Mouse (Mus musculus): ENCODE results near the gene Slc17a7. TPM values are rescaled to one million over a fixed set of nuclear protein-coding genes. Genes with fewer than 3 reads are reported as not detected.
A peak's percentile ranks its signal among the peaks of the same experiment; 100 is the strongest.

The Slc17a7 gene
- total RNA-seq, 2 experiments from 2014 or later: 1.1 to 2.5 TPM

DNA sequence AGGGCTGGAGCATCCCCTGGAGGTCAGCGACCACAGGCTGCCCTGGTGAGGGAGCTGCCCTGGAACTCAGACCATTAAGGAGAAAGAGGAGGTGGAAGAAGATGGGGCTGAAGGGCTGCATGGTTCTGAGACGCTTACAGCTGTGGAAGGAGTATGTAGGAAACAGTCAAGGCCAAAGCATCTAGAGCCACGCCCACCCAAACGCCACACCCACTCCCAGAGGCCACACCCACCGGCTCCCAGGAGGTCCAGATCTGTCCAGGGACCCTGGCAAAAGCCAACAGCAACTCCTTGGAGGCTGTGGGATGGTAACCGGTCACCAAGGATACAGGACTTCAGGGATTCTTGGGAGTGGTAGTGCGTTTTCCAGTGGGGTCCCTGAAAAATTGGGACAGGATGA lies 14.8 kb downstream of the Slc17a7 start:
- no peak for DNase-seq

DNA sequence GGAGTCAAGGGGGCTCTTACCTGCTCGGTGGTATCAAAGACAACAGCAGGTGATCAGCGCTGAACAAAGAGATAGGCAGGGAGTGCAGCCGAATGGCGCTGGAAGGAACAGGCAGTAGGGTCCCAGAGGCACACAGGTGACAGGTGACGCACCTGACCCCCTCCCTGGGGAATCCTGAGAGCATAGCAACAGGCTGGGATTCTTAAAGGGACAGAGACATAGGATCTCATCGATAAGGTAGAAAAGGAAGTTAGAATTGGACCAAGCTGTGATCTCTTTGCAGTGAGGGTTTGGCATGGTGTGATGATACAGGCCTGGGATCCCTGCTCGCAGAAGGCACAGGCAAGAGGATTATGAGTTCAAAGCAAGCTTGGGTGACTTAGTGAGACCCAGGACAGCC lies 15.7 kb downstream of the Slc17a7 start, which contains the start of gene Gfy:
Gfy (minus strand) TSS at position 101 of the 400 bp plus-strand sequence.
- DNase-seq: no peak

DNA sequence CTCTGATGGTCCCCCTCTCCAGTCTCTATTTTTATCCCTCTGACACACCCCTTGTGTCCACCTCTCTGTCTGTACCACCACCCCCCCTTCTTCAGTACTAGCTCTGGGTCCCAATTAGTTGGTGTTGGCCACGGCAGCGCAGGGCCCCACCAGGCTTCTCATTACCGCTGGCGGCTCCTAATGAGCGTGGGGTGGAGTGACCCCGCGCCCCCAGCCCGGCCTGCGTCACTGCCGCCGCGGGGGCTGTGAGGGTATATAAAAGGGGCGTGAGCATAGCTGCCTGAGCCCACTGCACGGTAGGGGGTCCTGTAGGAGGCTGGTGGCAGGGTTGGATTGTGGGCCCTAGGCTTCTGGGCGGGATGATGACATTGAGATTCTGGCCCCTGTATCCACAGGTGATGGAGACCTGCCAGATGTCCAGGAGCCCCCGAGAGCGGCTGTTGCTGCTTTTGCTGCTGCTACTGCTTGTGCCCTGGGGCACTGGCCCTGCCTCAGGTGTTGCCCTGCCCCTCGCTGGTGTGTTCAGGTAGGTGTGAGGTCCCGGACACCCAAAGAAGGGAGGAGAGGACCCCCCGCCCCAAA lies 17.2 kb downstream of the Slc17a7 start, which contains the start of gene Pth2:
Pth2 (plus strand) TSS at position 100 of the 582 bp plus-strand sequence.
- DNase-seq: no peak

DNA sequence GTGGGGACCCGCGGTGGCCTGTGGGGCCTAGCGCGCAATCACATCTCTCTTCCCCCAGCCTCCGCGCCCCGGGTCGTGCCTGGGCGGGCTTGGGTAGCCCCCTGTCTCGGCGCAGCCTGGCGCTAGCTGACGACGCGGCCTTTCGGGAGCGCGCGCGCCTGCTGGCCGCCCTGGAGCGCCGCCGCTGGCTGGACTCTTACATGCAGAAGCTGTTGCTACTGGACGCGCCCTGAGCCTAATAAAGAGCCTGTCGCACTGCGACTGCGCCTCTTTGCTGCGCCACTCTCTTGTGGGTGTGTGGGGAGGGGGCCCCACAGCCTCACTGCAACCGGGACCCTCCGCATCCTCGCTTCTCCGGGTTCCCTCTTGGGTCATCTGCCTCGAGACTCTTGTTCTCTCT lies 17.8 kb downstream of the Slc17a7 start:
- DNase-seq: no peak

DNA sequence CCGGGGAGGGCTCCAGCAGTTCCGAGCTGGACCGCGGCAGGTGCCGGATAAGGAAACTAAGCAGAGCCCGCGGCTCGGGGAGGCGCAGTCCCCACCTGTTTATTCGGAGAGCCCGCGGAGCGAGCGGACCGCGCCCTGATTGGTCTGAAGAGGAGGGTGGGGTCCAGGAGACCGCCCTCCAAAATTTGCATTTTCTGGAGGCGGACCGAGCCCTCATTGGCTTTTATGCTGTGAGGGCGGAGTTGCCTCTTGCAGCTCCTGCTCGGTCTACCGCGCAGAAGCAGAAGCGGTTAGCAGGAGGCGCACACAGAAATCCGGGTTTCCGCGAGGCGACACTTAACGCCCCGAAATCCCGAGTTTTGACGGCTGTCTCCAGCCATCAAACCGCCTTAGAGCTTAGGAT lies 18.5 kb downstream of the Slc17a7 start:
- peak; percentile 90 for DNase-seq

DNA sequence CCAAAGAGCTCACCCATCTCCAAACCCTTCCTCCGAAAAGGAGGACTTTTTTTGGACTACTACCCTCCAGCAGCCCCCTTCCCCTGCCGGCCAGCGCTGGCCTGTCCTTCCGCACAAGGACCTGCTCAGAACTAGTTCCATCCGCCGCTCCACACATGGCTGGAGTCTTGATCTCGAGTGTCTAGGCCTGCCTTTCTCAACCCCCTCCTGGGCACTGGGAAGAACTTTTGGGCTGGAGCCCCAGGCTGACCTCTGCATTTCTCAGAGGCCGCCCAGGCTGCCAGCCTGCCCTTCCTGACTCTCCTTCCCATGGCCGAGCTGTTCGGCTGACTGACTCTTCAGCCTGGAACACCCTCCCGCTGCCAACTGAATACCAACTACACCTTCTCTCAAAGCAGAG lies 18.9 kb downstream of the Slc17a7 start:
- peak; percentile 41 for DNase-seq

DNA sequence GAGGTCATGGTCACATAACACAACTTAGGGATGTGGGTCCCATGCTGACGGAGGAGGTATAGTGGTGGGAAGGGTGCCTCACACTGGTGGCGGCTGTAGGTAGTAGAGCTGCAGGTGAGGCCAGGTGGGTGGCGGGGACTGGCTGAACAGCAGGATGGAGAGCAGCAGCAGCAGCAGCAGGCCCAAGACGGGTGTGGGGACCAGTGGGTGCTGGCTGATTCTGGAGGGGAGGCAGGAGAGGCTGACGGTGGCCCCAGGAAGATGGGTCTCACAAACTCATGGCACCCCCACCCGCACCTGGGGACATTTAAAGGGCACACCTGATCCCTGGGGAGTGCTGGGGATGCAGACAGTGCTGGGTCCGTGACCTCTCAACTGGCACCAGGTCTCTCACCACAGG lies 19.9 kb downstream of the Slc17a7 start:
- DNase-seq: no peak

DNA sequence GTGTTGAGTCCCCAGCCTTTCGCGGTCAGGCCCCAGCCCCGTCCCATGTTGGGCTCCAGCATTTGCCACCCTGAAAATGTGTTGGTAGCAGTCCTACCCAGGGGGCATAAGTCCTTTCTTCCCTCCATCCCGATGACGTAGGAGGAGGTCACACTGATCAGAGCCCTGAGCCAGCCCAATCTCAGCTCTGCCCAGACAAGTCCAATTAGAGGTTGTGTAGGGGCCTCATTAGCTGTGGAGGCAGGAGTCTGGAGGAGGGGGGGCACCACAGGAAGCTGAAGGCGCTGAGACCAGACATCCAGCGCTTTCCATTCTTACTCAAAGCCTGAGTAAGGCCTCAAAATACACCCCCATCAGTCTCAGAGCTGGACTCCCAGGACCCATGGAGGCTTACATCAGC lies 22.2 kb downstream of the Slc17a7 start:
- DNase-seq: no peak

DNA sequence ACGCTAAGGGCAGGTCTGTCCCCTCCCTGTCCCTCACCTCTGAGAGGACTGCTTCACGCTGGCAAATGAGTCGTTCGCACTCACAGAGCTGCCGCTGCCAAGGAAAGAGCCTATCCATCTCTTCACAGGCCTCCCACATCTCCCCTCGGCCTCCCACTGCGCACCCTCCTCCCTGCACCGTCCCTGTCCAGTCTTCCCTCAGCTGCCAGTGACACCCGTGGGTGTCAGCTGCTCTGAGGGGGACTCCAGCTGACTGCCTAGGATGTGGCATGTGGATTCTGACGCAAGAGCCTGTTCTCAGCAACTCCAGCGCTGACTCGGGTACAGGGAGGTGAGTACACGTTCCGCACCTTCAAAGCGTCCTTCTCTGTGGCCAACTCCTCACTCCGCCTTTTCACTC lies 25.9 kb downstream of the Slc17a7 start:
- no peak for DNase-seq

DNA sequence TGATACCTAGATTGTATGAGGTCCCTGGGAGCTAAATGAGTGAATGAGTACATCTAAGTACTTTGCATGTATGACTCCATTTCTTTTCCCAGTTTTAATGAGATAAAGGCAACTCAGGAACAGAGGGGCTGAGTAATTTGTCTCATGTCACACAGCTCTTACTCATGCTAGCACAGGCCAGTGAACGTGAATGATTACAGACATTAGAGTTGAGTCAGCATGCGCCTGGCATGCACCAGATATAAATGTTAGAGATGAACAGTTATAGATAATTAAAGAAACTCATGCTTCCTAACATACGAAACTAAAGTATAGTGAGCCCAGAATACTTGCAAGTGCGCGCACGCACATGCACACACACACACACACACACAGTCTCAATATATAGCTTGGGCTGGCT lies 26.4 kb downstream of the Slc17a7 start:
- no peak for DNase-seq

DNA sequence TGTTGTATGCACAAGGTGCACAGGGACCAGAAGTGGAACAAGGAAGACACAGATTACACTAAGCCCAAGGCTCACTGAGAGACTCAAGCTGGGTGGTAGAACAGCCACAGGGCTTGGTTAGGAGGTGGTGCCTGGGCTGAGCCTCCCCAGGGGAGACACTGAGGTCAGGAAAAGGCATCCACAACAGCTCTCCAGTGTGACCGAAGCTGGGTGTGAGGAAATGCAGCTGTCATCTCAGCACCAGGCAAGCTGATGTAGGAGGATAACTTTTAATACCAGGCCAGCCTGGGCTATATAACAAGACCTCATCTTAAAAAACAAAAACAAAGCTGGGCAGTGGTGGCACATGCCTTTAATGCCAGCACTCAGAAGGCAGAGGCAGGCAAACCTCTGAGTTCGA lies 27.4 kb downstream of the Slc17a7 start:
- no peak for DNase-seq

DNA sequence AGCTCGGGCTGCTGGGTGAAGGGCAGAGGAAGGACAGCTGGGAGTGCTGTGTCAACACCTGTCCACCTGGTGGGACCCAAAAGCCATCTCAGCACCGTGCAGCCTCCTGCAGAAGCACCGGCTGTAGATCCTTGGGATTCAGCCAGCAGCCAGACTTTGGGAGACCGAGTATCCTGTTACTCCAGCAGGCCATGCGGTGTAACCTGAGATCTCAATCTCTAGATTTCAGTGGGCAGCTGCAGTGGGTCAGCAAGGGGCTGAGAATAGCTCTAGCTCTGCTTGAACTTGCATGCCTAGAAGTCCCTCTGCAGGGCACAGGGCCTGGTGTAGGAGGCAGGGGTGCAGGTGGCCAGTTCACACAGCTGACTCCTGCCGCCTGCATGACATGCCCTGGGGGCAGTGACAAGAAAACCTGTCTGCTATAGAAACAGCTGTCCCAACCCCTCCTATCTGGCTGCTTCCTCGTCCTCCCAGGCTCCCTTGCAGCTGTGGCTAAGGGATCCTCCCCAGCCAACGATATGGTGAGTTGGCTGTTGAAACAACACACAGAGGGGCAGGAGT lies 28.1 kb downstream of the Slc17a7 start:
- peak; percentile 77 for DNase-seq

DNA sequence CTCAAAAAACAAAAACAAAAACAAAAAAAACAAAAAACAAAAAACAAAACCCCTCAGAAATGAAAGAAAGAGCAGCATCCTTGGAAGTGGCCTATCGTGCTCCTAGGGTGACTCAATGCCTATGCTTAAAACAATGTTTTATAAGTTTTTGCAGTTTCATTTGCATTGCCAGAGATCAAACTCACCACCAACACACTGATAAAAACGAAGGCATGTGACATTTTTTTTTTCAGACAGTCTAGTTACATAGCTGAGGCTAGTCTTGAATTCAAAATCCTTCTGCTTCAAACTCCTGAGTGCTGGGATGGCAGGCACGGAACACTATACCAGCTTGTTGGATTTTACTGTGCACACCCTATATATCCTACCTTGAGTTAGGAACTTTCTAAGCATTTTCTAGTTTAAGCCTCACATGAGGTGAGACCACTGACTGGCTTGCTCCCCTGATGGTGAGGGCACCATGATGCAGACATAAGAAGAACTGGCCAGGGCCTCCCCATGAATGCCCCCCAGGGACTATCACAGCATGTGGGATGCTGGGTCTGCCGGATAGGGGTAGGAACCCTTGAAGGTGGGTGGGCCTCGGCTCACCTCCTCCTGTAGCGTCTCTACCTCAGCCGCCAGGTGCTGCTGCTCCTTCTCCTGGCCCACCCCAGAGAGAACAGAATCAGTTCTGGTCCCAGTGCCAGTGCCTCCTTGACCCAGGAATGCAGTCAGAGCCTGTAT lies 29.0 kb downstream of the Slc17a7 start:
- DNase-seq: no peak

DNA sequence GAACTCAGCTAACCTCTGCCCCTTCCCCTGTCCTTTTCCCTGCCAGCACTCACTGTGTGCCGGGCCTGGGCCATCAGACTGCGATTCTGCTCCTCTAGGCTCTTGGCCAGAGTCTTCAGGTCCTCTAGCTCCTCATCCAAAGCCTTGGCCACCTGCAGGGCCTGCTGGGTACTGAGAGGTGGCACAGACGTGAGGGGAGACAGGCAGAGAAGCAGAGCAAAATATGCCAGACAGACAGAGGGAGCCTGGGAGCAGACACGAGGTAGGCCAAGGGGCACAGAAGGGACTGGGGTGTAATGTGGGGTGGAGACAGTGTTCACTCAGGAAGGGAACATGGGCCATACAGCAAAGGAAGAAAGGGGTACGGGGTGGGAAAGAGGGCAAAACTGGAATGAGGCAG lies 29.7 kb downstream of the Slc17a7 start:
- DNase-seq: no peak

DNA sequence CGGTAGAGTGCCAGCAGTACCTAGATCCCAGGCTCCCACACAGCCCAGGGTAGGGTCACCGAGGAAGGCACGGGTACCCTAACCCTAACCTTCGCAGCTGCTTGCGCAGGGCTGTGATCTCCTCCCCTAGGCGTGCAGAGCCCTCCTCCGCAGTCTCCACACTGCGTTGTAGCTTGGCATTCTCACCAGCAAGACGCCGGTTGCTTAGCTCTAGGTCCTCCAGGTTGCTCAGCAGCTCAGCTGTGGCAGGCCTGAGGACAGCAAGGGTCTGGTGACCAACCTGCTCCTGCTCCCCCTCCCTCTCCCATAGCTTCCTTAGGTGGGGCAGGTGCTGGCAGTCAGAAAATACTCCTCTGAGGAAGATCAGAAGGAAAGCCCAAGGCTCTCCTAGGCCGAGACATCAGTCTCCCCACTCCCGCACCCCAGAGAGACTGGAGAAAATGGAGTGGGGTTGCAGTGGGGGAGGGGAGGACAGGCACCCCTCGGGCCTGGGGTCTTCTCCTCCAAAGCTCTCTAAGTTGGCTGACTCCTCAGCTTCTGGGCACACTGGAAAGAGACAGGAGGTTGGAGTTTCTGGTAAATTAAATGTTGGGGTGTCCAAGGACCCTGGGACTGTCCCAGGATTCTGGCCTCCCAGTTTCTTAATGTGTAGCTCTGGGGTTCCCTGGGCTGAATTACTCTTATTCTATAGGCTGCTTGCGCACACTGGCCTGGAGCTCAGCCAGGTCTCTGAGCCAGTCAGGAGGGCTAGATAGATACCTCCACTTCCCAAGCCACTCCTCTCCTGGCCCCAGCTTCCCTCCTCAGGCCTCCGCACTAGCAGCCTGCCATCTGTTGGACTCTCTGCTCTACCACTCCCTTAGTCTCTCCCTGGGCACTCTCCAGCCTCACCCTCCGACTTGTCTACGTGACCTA lies 30.4 kb downstream of the Slc17a7 start:
- no peak for DNase-seq

DNA sequence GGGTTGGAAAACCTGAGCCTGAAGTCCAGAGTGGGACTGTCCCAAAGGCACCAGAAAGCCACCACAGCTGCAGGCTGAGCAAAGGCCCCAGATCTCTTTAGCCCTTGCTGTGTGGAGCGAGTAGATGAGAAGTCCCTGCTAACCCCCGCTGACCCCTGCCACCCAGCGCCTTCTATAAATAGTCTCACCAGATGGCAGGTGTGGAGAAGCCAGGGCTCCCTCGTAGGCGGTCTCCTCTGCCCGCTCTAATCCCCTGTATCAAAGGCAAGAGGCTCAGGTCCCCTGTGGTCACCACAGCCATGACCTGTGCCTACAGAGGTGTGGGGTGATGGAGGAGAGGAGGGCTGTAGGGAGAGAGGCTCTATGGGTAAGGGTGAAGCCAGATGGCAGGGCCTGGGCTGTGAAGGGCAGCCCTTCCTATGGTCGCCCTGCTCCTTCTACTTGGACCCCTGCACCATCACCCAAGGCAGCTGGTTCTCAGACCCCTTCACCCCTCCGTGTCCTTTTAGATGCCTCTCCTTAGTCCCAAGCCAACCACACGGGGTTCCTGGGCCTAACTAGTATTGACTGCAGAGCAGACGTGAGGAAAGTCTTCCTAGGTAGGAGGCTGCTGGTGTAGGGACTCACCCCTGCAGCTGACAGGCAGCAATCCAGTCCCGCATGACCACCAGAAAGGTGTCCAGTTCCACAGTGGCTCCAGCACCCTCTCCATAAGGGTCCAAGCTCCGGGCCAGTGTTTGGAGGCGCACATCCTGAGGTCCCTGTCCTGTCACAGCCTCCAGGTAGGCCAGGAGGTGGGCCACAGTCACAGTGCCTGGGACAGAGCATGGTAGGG lies 31.8 kb downstream of the Slc17a7 start:
- peak; percentile 48 for DNase-seq

DNA sequence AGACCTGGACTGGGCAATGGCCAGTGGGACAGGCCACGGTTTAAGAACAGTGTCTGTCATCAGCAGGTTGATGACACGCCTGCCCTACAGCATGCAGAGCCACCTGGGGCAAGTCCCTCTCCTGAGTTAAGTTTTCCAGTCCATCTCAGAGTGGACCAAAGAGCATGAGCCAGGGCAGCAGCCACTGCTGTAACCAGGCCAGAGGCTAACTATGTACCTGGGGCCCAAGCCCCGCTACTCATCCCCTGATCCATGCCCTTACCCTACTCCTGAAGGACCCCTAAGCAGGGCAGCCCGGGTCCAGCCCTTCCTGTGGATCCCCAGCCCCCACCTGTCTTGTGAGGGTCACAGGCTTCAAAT lies 32.4 kb downstream of the Slc17a7 start:
- no peak for DNase-seq

DNA sequence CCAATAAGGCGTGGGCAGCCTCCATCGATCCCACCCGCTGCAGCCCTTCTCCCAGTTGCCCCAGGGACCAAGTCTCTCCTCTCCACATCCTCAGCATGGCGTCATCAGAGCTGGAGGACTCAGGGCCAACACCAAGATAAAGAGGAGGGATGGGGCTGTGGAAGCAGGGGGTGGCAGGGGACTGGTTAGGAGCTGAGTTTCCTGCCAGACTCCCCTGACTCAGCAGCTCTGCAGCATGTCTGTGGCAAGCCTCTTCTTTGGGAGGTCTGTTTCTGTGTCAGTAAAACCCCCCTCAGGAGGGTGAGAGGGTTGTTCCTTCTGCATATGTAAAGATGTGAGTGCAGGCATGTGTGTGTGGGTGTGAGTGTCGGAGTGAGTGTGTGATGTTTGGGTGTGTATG lies 33.2 kb downstream of the Slc17a7 start:
- DNase-seq: no peak

DNA sequence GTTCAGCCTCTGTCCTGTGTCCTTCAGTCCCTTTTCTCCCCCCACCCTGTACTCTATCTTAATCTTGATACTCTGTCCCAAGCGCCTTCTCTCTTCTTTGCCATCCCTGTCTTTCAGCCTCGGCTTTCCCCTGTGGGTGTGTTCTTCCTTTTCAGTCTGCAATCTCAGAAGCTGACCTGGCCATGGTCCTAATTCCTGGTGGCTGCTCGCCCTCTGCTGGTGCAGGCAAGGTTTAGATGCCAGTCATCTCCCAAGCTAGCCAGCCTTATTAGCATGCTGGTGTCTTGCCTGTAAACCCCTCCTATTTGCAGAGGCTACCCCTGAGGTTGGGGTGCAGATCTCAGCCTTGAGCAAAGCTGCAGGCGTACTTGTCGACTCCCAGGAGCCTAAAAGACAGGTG lies 34.7 kb downstream of the Slc17a7 start:
- DNase-seq: peak; percentile 60

DNA sequence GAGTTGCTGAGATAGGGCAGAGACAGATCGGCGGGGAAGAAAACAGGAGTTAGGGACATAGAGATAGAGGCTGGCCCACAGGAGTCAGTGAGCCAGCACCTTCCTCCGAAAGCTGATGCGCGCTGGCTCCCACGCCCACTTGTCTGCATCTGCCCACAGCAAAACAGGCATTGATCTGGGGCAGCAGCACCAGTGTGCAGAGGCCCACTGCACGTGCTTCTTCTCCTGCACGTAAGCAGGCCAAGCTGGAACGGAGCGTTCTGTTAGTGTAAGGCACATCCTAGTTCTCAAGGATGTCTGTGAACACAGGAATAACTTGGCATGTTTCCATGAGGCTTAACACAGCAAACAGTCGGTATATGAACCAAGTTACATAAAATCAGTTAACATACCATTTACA lies 35.2 kb downstream of the Slc17a7 start:
- no peak for DNase-seq

DNA sequence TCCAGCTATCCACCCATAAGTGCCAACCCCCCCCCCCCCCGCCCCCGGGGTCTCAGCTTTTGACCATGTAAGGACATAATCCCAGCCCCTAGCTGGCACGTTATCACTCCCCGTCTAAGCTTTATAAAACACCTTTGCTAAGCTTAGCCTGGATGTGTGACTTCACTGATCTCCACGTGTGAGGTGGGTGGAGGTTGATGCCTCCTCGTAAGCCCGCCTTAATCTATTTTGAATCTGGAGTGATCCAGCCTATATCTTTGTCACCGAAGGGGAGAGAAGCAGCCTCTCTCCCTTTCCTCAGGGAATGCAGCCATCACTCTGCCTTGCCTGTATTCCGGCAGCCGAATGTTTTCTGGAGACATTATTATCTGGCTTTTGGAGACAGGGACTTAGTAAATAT lies 38.9 kb downstream of the Slc17a7 start:
- DNase-seq: no peak
